Mouse (Mus musculus): ENCODE data around the gene Zfp609.
"Not testable (repeated sequence)": the region's sequence is repeated elsewhere in the genome, so short reads cannot be mapped to it uniquely, and the experiment has no call there.

Zfp609 gene

GRCm38 (mm10) chr9:65676358-65677118 lies 150.8 kb downstream of the Zfp609 start:
- peak; percentile 94 for DNase-seq (ENCODE audit: low read depth, low spot score)

- DNase-seq (ENCODE audit: low read depth, low spot score) = no peak
Observed at GRCm38 (mm10) chr9:65675461-65676357, 151.7 kb downstream of the Zfp609 start.

- no peak for DNase-seq (ENCODE audit: low read depth, low spot score)
Observed at GRCm38 (mm10) chr9:65672996-65673395, 154.4 kb downstream of the Zfp609 start.

GRCm38 (mm10) chr9:65671431-65671931 lies 155.9 kb downstream of the Zfp609 start:
- no peak for DNase-seq (ENCODE audit: low read depth, low spot score)

- no peak for DNase-seq (ENCODE audit: low read depth, low spot score)
Observed at GRCm38 (mm10) chr9:65667701-65668100, 159.7 kb downstream of the Zfp609 start, which contains the start of gene Oaz2. Gene Oaz2 (plus strand): TSS chr9:65668001.

- DNase-seq (ENCODE audit: low read depth, low spot score) = no peak
Observed at GRCm38 (mm10) chr9:65666042-65666441, 161.3 kb downstream of the Zfp609 start.

GRCm38 (mm10) chr9:65664163-65664562 lies 163.2 kb downstream of the Zfp609 start:
- DNase-seq (ENCODE audit: low read depth, low spot score) = no peak

GRCm38 (mm10) chr9:65661493-65661892 lies 165.9 kb downstream of the Zfp609 start:
- no peak for DNase-seq (ENCODE audit: low read depth, low spot score)

- DNase-seq (ENCODE audit: low read depth, low spot score) = no peak
Observed at GRCm38 (mm10) chr9:65661029-65661428, 166.3 kb downstream of the Zfp609 start.

- DNase-seq (ENCODE audit: low read depth, low spot score) = no peak
Observed at GRCm38 (mm10) chr9:65657218-65657617, 170.1 kb downstream of the Zfp609 start.

- no peak for DNase-seq (ENCODE audit: low read depth, low spot score)
Observed at GRCm38 (mm10) chr9:65655540-65655939, 171.8 kb downstream of the Zfp609 start.

- no peak for DNase-seq (ENCODE audit: low read depth, low spot score)
Observed at GRCm38 (mm10) chr9:65654700-65655237, 172.6 kb downstream of the Zfp609 start.

- no peak for DNase-seq (ENCODE audit: low read depth, low spot score)
Observed at GRCm38 (mm10) chr9:65653741-65654140, 173.6 kb downstream of the Zfp609 start.

- not testable (repeated sequence) for DNase-seq (ENCODE audit: low read depth, low spot score)
Observed at GRCm38 (mm10) chr9:65651957-65652356, 175.4 kb downstream of the Zfp609 start.

GRCm38 (mm10) chr9:65649997-65650396 lies 177.4 kb downstream of the Zfp609 start:
- no peak for DNase-seq (ENCODE audit: low read depth, low spot score)

- DNase-seq (ENCODE audit: low read depth, low spot score) = no peak
Observed at GRCm38 (mm10) chr9:65648730-65649129, 178.6 kb downstream of the Zfp609 start.

GRCm38 (mm10) chr9:65646782-65647181 lies 180.6 kb downstream of the Zfp609 start:
- DNase-seq (ENCODE audit: low read depth, low spot score) = no peak

- no peak for DNase-seq (ENCODE audit: low read depth, low spot score)
Observed at GRCm38 (mm10) chr9:65645984-65646383, 181.4 kb downstream of the Zfp609 start.

- DNase-seq (ENCODE audit: low read depth, low spot score) = no peak
Observed at GRCm38 (mm10) chr9:65644960-65645359, 182.4 kb downstream of the Zfp609 start.

GRCm38 (mm10) chr9:65642546-65642945 lies 184.8 kb downstream of the Zfp609 start:
- DNase-seq (ENCODE audit: low read depth, low spot score) = no peak
